In the genomic region with DNA sequence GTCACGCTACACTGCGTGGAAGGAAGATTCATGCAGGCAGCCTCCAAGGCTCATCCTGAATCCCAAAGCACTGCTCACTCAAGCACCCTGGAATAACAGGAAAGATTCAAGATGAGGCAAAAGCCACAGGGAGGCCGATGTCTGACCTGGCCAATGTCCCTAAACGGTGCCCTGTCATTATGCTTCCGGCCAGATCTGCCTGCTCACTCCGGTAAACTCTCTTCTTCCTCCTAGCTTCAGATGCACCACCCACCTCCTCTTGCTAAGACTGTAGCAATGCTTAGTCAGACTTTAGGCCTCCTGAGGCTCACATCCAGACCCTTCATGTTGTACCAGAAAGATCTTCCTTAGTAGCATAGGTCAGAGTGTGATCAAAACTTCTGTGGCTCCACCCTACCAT, we compare ENCODE assay signal across 15 mouse cellular contexts.
"Had no signal": no experiment of that assay in that cellular context is flagged by ENCODE, and none has a peak within 500 bp of the region (broad histone marks: within the 10 kb centered on the region; RNA-seq: fewer than 3 reads in every experiment).

No protein-coding gene starts in this region.

- DNase-seq: gastrocnemius, adult 2 months; gastrocnemius, postnatal 10 days; gastrocnemius, postnatal 25 days; heart, adult 18-20 months; heart, postnatal 10 days; heart, postnatal 36 days; kidney, adult 11 months; kidney, adult 2 months; kidney, adult 9 months; kidney, postnatal 14 days; kidney, postnatal 36 days; liver had no signal

- ATAC-seq: hindbrain, postnatal 0 days; intestine, embryonic 16.5 days; liver, embryonic 12.5 days had no signal
